Mouse (Mus musculus) embryonic facial prominence, embryonic 12.5 days (tissue): ENCODE results near the gene Zfp663. TPM values are rescaled to one million over a fixed set of nuclear protein-coding genes. Genes with fewer than 3 reads are reported as not detected.

Source experiments
- ATAC-seq: fragments of 200-750 bp; cut with Nextera tagmentation; 2 replicates; pipeline ENCODE4 v1.8.0; 2017; ENCODE audit not compliant: insufficient number of reproducible peaks, insufficient read depth, low FRiP score, low TSS enrichment
- H3K27ac ChIP-seq: fragments of 300-500 bp; sonication (generic); 2 replicates; pipeline ENCODE4 v1.5.1; 2016; ENCODE audit warnings: mild to moderate bottlenecking
- H3K27me3 ChIP-seq: fragments of 300-500 bp; sonication (generic); 2 replicates; pipeline ENCODE4 v1.6.1; 2016; ENCODE audit warnings: mild to moderate bottlenecking, moderate library complexity
- H3K36me3 ChIP-seq: fragments of 300-500 bp; sonication (generic); 2 replicates; pipeline ENCODE4 v1.6.1; 2016; ENCODE audit warnings: mild to moderate bottlenecking
- H3K4me1 ChIP-seq: fragments of 300-500 bp; sonication (generic); 2 replicates; pipeline ENCODE4 v1.6.1; 2016
- H3K4me2 ChIP-seq: fragments of 300-500 bp; sonication (generic); replicated peaks from 2 replicates; pipeline ENCODE4 v1.6.1; 2016; ENCODE audit warnings: mild to moderate bottlenecking, moderate library complexity
- H3K4me3 ChIP-seq: fragments of 300-500 bp; sonication (generic); 2 replicates; pipeline ENCODE4 v1.5.1; 2016; ENCODE audit warnings: mild to moderate bottlenecking
- H3K9ac ChIP-seq: fragments of 300-500 bp; sonication (generic); 2 replicates; pipeline ENCODE4 v1.6.1; 2016; ENCODE audit warnings: mild to moderate bottlenecking, moderate library complexity
- H3K9me3 ChIP-seq: fragments of 300-500 bp; sonication (generic); 2 replicates; pipeline ENCODE4 v1.6.1; 2016; ENCODE audit warnings: mild to moderate bottlenecking, moderate library complexity
- WGBS: fragments of 180-500 bp; shearing (Covaris S2); methylation state at CpG from one replicate; pipeline ENCODE4 v1.1.7; 2016; 5-methylcytosine and 5-hydroxymethylcytosine counted together
- polyA plus RNA-seq: library from polyadenylated mRNA; unstranded; fragments of >200 nt; fragmentation: Nextera tagmentation; extraction: Ambion mirVana; gene quantifications from 2 replicates; pipeline ENCODE4 v1.2.1, GENCODE M21; 2016

Gene Zfp663
- polyA plus RNA-seq, 1 experiment from 2014 or later, result 2.9 TPM

DNA sequence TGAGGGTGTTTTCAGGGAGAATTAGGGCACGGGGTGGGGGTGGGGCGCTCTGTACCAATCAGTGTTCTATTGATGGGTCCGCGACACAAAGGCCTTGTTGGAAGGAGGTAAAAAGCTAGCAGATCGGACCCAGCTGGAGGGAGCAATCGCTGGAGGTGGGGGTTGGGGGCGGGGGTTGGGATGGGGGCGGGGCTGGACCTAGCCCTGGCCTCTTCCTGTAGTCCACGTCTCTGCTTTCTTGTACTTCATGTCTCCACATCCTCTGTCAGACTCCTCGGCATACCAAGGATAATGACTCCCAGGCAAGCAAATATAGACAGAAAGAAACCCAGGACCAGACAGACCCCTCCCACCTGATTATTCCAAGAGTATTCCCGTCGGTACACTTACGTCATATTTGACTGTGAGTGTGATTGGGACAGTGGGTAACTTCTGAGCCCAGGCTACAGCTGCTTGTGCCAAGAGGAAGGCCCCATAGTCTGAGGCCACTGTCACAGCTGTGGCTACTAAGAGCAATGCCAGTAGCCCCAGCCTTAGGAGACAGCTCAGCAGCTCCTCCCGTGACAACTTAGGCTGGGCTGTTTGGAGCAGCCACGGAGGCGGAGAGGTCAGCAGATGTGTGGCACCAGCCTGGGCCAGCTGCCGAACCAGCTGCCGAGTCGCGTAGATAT, 28.4 kb upstream of the Zfp663 start:
- peaks cover 30% of the 10 kb centered on the region for H3K4me1 ChIP-seq

DNA sequence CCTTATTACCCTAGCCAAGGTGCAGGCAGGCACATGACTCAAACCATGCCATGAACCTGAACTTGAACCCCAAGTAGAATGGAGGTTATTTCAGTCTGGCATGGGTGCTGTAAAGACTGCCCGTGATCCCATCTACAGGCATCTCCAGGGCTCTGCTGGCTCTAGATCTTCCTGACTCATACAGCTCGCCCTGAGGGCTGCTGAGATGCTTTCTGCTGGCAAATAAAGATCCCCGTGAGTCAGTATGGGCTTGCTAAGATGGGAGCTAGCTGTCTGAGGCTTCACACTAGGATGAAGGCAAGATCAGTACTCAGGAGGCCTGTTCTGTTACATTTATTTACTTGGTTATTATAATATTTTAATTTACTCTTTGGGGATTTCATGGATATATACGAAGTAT, 23.6 kb upstream of the Zfp663 start:
- no peaks in the 10 kb centered on the region for H3K27me3 ChIP-seq
- H3K9ac ChIP-seq, result no peak overlapping the region
- no peak for ATAC-seq
- H3K9me3 ChIP-seq, result no peaks in the 10 kb centered on the region
- H3K36me3 ChIP-seq, result no peaks in the 10 kb centered on the region
- no peak overlapping the region for H3K4me3 ChIP-seq
- H3K4me2 ChIP-seq, result no peak overlapping the region
- peaks cover 14% of the 10 kb centered on the region for H3K4me1 ChIP-seq
- WGBS, result 85% methylated on average over 4 of the region's 4 CpGs
- H3K27ac ChIP-seq, result no peak overlapping the region

More for the DNA sequence above, 28.4 kb upstream of the Zfp663 start:
- peak; percentile 62 for ATAC-seq
- H3K27me3 ChIP-seq, result no peaks in the 10 kb centered on the region
- no peaks in the 10 kb centered on the region for H3K9me3 ChIP-seq
- WGBS, result 21% methylated on average over 20 of the region's 20 CpGs
- H3K36me3 ChIP-seq, result no peaks in the 10 kb centered on the region
- no peak overlapping the region for H3K4me3 ChIP-seq
- no peak overlapping the region for H3K9ac ChIP-seq
- H3K27ac ChIP-seq, result peak overlapping the region; percentile 91
- H3K4me2 ChIP-seq, result peak overlapping the region; percentile 37

DNA sequence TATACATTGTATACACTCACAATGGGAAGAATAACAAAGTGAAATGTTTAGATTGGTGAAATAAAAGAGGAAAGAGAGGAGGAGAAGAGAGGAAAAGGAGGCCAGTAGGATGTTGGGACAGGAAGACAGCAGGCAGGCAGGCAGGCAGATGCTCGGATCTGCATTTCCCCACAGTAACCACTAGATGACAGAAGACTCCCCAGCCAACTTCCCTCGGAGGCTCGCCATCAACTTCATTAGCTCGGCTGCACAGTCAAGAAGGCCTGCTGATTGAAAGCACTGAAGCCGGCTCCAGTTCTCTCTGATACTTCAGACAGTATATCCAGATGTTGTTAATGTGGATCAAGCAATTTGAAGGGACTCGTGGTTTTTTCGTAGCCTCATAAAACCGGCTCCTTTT, 23.0 kb upstream of the Zfp663 start:
- Histone ChIP-seq H3K27me3 (no peaks in the 10 kb centered on the region), H3K4me2 (no peak overlapping the region), H3K9ac (no peak overlapping the region), H3K4me3 (no peak overlapping the region), H3K36me3 (peaks cover 4% of the 10 kb centered on the region; the same call in 1 of the 2 replicates), H3K27ac (no peak overlapping the region), H3K4me1 (peaks cover 14% of the 10 kb centered on the region), H3K9me3 (no peaks in the 10 kb centered on the region)
- ATAC-seq, result no peak
- WGBS, result 8% methylated on average over 8 of the region's 8 CpGs

DNA sequence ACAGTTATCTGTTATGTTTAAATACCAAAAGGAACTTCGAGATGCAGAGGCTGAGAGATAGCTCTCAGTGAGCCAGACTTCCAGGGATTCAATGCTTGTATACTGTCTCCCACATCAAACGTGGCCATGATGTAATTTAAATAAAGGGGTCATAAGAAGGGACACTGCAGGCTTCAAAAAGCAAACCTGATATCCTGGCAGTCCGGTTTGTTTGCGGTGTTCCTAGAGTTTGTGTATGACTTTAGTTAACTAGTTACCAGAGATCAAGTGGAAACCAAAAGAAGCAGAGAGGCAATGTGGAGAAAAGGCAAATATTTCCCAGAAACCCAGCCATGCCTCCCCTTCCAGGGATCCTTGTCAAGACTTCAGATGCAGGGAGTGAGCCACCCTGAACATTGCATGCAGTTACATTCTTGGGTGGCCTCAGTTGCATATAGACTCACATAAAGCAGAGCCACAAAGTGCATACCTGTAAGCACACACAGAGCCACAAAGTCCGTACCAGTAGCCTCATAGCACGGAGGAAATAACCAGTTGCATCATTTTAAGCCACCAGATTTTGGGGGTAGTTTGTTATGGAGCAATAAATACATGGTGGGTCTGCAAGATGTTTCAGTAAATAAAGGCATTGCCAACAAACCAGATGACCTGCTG, 20.9 kb upstream of the Zfp663 start:
- Histone ChIP-seq H3K36me3 (peaks cover 25% of the 10 kb centered on the region), H3K4me1 (peaks cover 6% of the 10 kb centered on the region), H3K27ac (no peak overlapping the region), H3K9me3 (no peaks in the 10 kb centered on the region), H3K4me3 (no peak overlapping the region), H3K9ac (no peak overlapping the region), H3K4me2 (no peak overlapping the region), H3K27me3 (no peaks in the 10 kb centered on the region)
- ATAC-seq, result no peak
- 80% methylated on average over 6 of the region's 6 CpGs for WGBS

DNA sequence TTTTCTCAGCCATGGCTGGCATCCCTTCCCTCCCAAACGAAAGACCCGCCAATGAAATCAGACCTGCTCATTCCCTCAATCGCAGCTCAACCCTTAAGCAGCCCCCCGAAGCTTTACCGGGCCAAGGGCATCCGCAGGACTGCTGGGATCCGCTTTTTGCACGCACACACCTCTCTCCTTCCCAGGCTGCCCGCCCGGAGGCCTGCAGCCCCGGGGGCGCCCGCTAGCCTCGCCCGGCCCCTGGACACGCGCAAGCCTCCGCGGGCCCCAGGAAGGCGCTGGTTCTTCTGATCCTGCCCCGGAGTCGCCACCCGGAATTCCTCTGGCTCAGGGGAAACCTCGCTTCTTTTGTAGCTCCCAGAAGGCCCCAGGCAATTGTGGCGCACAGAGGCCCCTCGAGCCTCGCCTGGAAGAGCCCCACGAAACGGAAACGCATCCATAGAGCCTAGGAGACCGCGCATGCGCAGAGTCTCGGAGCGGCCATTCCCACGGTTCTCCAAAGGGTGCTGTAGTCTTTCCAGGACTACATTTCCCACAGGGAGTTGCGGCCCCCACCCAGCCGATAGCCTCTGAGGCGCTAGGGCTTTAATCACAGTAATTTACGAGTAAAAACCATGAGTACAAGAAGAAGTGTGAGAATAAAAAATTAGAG, 19.4 kb upstream of the Zfp663 start, which contains the start of gene Zfp334:
Zfp334 (minus strand) TSS at position 416 of the 652 bp plus-strand sequence.
- H3K36me3 ChIP-seq, result peaks cover 40% of the 10 kb centered on the region
- WGBS, result under 1% methylated on average over 40 of the region's 40 CpGs
- peak within 1 kb of the TSS; percentile 63 for H3K4me2 ChIP-seq
- ATAC-seq, result peak; percentile 78
- H3K4me3 ChIP-seq, result peak within 1 kb of the TSS; percentile 72
- no peaks in the 10 kb centered on the region for H3K9me3 ChIP-seq
- peak within 1 kb of the TSS; percentile 93 for H3K27ac ChIP-seq
- H3K27me3 ChIP-seq, result no peaks in the 10 kb centered on the region
- H3K4me1 ChIP-seq, result peaks cover 6% of the 10 kb centered on the region
- peak within 1 kb of the TSS; percentile 83 for H3K9ac ChIP-seq

DNA sequence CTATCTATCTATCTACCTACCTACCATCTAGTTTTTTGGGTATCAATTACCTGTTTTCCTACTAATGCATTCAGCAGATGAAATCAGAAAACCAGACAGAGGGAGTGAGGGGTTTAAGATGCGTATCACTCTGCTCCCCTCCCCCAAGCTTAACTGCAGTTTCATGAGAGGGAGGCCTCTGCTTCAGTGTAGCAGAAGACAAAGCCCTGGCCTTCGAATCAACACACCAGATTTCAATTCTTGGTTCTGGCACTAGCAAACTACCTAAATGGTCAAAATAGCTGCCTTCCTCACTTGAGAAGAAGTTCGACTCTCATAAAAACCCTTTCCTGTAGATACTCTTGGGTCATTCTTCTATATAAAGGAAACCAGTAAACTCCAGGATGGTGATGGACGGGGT, 18.8 kb upstream of the Zfp663 start:
- peaks cover 6% of the 10 kb centered on the region for H3K4me1 ChIP-seq
- H3K27me3 ChIP-seq, result no peaks in the 10 kb centered on the region
- H3K4me3 ChIP-seq, result peak overlapping the region; percentile 72
- H3K27ac ChIP-seq, result peak overlapping the region; percentile 93
- H3K36me3 ChIP-seq, result peaks cover 46% of the 10 kb centered on the region
- ATAC-seq, result no peak
- WGBS, result 6% methylated on average over 4 of the region's 4 CpGs
- H3K4me2 ChIP-seq, result peak overlapping the region; percentile 63
- H3K9ac ChIP-seq, result peak overlapping the region; percentile 83
- no peaks in the 10 kb centered on the region for H3K9me3 ChIP-seq

DNA sequence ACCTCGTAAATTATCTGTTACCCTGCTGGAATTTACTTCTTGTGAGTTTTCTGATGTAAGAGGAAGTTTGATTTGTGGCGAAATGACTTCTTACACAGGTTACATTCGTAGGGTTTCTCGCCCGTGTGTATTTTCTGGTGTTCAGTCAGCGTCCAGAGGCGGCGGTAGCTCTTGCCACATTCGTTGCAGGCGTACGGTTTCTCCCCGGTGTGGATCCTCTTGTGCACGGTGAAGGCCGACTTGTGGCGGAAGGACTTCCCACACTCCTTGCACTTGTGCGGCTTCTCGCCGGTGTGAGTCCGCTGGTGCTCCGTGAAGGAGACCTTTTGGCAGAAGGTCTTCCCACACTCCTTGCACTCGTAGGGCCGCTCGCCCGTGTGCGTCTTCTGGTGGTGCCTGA, 11.5 kb upstream of the Zfp663 start:
- Histone ChIP-seq H3K4me2 (no peak overlapping the region), H3K27me3 (no peaks in the 10 kb centered on the region), H3K4me1 (no peaks in the 10 kb centered on the region), H3K36me3 (peaks cover 93% of the 10 kb centered on the region), H3K4me3 (no peak overlapping the region), H3K9ac (no peak overlapping the region), H3K27ac (no peak overlapping the region), H3K9me3 (peaks cover 7% of the 10 kb centered on the region; the same call in 1 of the 2 replicates)
- ATAC-seq, result no peak
- 96% methylated on average over 25 of the region's 25 CpGs for WGBS

DNA sequence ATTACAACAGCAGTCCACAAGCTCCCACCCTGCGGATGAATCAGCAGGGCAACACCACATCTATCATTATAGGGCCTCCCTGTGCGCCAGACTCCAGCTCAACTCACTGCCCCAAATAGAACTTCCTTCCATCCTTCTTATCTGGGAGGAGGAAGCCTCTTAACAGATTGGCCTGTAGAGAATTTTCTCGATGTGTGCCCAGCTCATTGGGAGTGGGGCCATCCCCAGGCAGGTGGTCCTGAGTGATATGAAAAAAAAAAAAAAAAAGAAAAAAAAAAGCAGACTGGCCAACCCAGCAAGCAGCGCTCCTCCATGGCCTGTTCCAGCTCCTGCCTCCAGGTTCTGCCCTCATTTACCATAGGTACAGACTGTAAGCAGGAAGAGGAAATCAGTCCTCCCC, 7.5 kb upstream of the Zfp663 start:
- H3K36me3 ChIP-seq, result peaks cover 61% of the 10 kb centered on the region
- H3K27ac ChIP-seq, result no peak overlapping the region
- 86% methylated on average over 4 of the region's 4 CpGs for WGBS

DNA sequence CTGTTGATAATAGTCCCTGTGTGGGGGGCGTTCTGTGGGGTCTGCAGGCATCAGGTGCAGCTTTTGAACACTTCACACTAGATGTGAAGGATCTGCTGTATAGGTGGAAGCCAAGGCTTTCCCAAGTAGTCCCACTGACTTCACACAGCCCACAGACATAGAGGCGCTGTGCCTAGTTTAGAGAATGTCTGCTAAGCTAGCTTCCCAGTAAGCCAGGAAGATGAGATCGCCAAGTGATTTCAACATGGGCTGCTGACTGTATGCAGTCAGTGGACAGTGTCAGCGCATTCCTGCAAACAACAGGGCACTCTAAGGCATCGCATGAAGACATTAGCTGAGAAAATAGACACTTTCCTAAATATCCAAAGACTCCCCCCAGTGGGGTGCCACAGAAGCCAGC, 6.9 kb upstream of the Zfp663 start:
- H3K9ac ChIP-seq, result no peak overlapping the region
- H3K27ac ChIP-seq, result no peak overlapping the region
- 90% methylated on average over 5 of the region's 5 CpGs for whole genome bisulfite sequencing
- H3K4me1 ChIP-seq, result no peaks in the 10 kb centered on the region
- no peak overlapping the region for H3K4me2 ChIP-seq
- H3K36me3 ChIP-seq, result peaks cover 56% of the 10 kb centered on the region
- no peak overlapping the region for H3K4me3 ChIP-seq
- H3K27me3 ChIP-seq, result no peaks in the 10 kb centered on the region
- peaks cover 4% of the 10 kb centered on the region; the same call in 1 of the 2 replicates for H3K9me3 ChIP-seq
- ATAC-seq, result no peak

More for the DNA sequence above, 7.5 kb upstream of the Zfp663 start:
- H3K4me3 ChIP-seq, result no peak overlapping the region
- H3K9me3 ChIP-seq, result peaks cover 7% of the 10 kb centered on the region; the same call in 1 of the 2 replicates
- no peak overlapping the region for H3K4me2 ChIP-seq
- ATAC-seq, result no peak
- no peak overlapping the region for H3K9ac ChIP-seq
- no peaks in the 10 kb centered on the region for H3K4me1 ChIP-seq
- H3K27me3 ChIP-seq, result no peaks in the 10 kb centered on the region

DNA sequence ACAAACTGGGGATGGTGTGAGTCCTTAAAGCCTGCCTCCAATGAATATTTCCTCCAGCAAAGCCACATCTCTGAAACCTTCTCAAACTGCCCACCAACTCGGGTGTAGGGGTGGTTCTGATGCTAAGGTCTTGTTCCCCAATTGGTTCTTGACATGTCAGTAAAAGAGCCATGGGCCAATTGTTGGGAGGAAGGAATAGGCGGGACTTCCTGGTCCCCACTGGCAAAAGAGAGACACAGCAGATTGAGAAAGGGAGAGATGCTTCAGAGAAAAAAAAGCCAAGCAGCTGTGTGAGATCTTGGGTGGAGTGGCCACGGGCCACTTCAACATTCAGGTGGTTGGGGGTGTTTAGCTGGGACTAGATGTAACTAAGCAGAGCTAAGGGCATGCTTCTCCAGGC, 2.5 kb upstream of the Zfp663 start:
- no peak for ATAC-seq
- peaks cover 17% of the 10 kb centered on the region for H3K36me3 ChIP-seq
- 0 out of 2 replicates have a peak overlapping the region, but pooled peaks have one; percentile 2 for H3K4me2 ChIP-seq
- WGBS, result 27% methylated on average over 3 of the region's 3 CpGs
- no peak overlapping the region for H3K4me3 ChIP-seq
- no peak overlapping the region for H3K9ac ChIP-seq
- peaks cover 15% of the 10 kb centered on the region; the same call in 1 of the 2 replicates for H3K4me1 ChIP-seq
- H3K27ac ChIP-seq, result no peak overlapping the region
- peaks cover 3% of the 10 kb centered on the region for H3K27me3 ChIP-seq
- no peaks in the 10 kb centered on the region for H3K9me3 ChIP-seq

DNA sequence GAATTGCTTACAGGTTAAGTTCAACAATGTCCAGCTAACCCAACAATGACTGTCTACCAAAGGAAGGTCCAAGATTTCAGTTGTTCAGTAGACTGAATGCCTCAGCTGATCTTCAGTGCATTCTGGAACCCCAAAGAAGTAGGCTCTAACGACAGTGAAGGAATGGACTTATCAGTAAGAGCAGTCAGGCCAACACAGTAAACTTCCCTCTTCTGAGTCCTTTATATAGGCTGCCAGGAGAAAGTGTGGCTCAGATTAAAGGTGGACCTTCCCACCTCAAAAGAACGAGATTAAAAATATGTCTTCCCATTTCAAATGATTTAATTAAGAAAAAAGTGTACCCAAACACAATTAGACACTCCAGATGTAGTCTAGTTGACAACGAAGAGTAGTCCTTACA, 1.8 kb upstream of the Zfp663 start:
- H3K4me1 ChIP-seq, result peaks cover 15% of the 10 kb centered on the region; the same call in 1 of the 2 replicates
- no peak overlapping the region for H3K4me2 ChIP-seq
- H3K9me3 ChIP-seq, result no peaks in the 10 kb centered on the region
- H3K4me3 ChIP-seq, result no peak overlapping the region
- H3K36me3 ChIP-seq, result peaks cover 11% of the 10 kb centered on the region
- H3K27me3 ChIP-seq, result peaks cover 6% of the 10 kb centered on the region
- 71% methylated on average over 3 of the region's 3 CpGs for WGBS
- H3K27ac ChIP-seq, result no peak overlapping the region
- no peak for ATAC-seq
- no peak overlapping the region for H3K9ac ChIP-seq
